Mouse (Mus musculus): ENCODE data around the gene Trappc3.

Trappc3 gene

GRCm38 (mm10) chr4:126310344-126310743 lies 48.2 kb downstream of the Trappc3 start:
- no peak for DNase-seq (ENCODE audit: low read depth, low spot score)

GRCm38 (mm10) chr4:126311566-126312200 lies 49.6 kb downstream of the Trappc3 start:
- no peak for DNase-seq (ENCODE audit: low read depth, low spot score)

- DNase-seq (ENCODE audit: low read depth, low spot score) = no peak
These were observed 51.1 kb downstream of the Trappc3 start for GRCm38 (mm10) chr4:126313202-126313601.

GRCm38 (mm10) chr4:126314393-126314792 lies 52.3 kb downstream of the Trappc3 start:
- no peak for DNase-seq (ENCODE audit: low read depth, low spot score)

- peak; percentile 60 for DNase-seq (ENCODE audit: low read depth, low spot score)
These were observed 53.8 kb downstream of the Trappc3 start for GRCm38 (mm10) chr4:126315931-126316330.

GRCm38 (mm10) chr4:126316443-126317040 lies 54.4 kb downstream of the Trappc3 start:
- DNase-seq (ENCODE audit: low read depth, low spot score) = no peak

GRCm38 (mm10) chr4:126319806-126320205 lies 57.7 kb downstream of the Trappc3 start:
- DNase-seq (ENCODE audit: low read depth, low spot score) = no peak

- peak; percentile 99 for DNase-seq (ENCODE audit: low read depth, low spot score)
These were observed 59.2 kb downstream of the Trappc3 start, which contains the start of gene Adprhl2 for GRCm38 (mm10) chr4:126321111-126321853. Gene Adprhl2, minus strand, starts transcription at chr4:126321703.

- DNase-seq (ENCODE audit: low read depth, low spot score) = no peak
These were observed 59.9 kb downstream of the Trappc3 start for GRCm38 (mm10) chr4:126321854-126322511.

GRCm38 (mm10) chr4:126322646-126323045 lies 60.5 kb downstream of the Trappc3 start:
- no peak for DNase-seq (ENCODE audit: low read depth, low spot score)

- no peak for DNase-seq (ENCODE audit: low read depth, low spot score)
These were observed 62.7 kb downstream of the Trappc3 start for GRCm38 (mm10) chr4:126324861-126325260.

- no peak for DNase-seq (ENCODE audit: low read depth, low spot score)
These were observed 63.2 kb downstream of the Trappc3 start, which contains the start of gene Tekt2 for GRCm38 (mm10) chr4:126325281-126325861. Gene Tekt2, minus strand, starts transcription at chr4:126325688.
